Mouse (Mus musculus) CH12.LX (cell line): Measurements from ENCODE around the gene Zfand2a.

ENCODE experiments used
- CTCF ChIP-seq, 2 experiments: IDR thresholded peaks in 1 of 2; conservative IDR thresholded peaks in 1 of 2; 2 replicates each; pipeline ENCODE4 v1.5.1; 2011 to 2012; ENCODE audit warnings: low read depth in 2 of 2, low read length in 2 of 2, improper control_type of control experiment in 1 of 2, inconsistent platforms in 1 of 2, mild to moderate bottlenecking in 1 of 2, moderate library complexity in 1 of 2
- ELF1 ChIP-seq: IDR thresholded peaks from 2 replicates; pipeline ENCODE4 v1.6.1; 2014; ENCODE audit warnings: low read depth, mild to moderate bottlenecking, inconsistent platforms, low read length, improper control_type of control experiment
- EP300 ChIP-seq: IDR thresholded peaks from 2 replicates; pipeline ENCODE4 v1.6.1; 2011; ENCODE audit warnings: low read length, improper control_type of control experiment
- ETS1 ChIP-seq: conservative IDR thresholded peaks from 2 replicates; pipeline ENCODE4 v1.6.1; 2012; ENCODE audit warnings: low read depth, mild to moderate bottlenecking, inconsistent platforms, low read length, improper control_type of control experiment, moderate library complexity
- MAX ChIP-seq: IDR thresholded peaks from 2 replicates; pipeline ENCODE4 v1.6.1; 2011; ENCODE audit warnings: low read length, improper control_type of control experiment
- POLR2A ChIP-seq: IDR thresholded peaks from 2 replicates; pipeline ENCODE4 v1.6.1; 2011; ENCODE audit warnings: low read depth, mild to moderate bottlenecking, improper control_type of control experiment, low read length
- TCF12 ChIP-seq: IDR thresholded peaks from 2 replicates; pipeline ENCODE4 v1.6.1; 2014; ENCODE audit warnings: low read depth, mild to moderate bottlenecking, inconsistent platforms, low read length, improper control_type of control experiment
- USF2 ChIP-seq: conservative IDR thresholded peaks from 2 replicates; pipeline ENCODE4 v1.6.1; 2011; ENCODE audit warnings: low read depth, low read length, improper control_type of control experiment
- ZC3H11A ChIP-seq: IDR thresholded peaks from 2 replicates; pipeline ENCODE4 v1.6.1; 2012; ENCODE audit warnings: low read depth, mild to moderate bottlenecking, inconsistent platforms, low read length, improper control_type of control experiment

- TF ChIP-seq CTCF (conservative IDR thresholded peaks at IDR 0.05 in 1 of 2, IDR thresholded peaks at IDR 0.05 in 1 of 2; ENCODE audit: low read depth in 2 of 2, low read length in 2 of 2) (no peak), USF2 (no peak), TCF12 (no peak), POLR2A (no peak), ETS1 (no peak), ELF1 (no peak), MAX (no peak), EP300 (no peak), ZC3H11A (no peak)
Measured at GRCm38 (mm10) chr5:139441726-139442018, 42.7 kb downstream of the Zfand2a start.
